Mouse (Mus musculus) CH12.LX (cell line): Measurements from ENCODE around the gene Brca1. TPM values are rescaled to one million over a fixed set of nuclear protein-coding genes. Genes with fewer than 3 reads are reported as not detected.

Experiments
- DNase-seq: peaks from one replicate; pipeline ENCODE4 v3.0.0-alpha.2; 2013; ENCODE audit errors: extremely low read depth
- H3K27ac ChIP-seq: 2 replicates; pipeline ENCODE4 v1.5.1; 2012; ENCODE audit warnings: low read depth, mild to moderate bottlenecking, control low read depth, moderate library complexity; ENCODE audit not compliant: insufficient read depth
- H3K27me3 ChIP-seq: replicated peaks from 2 replicates; pipeline ENCODE3; 2012; ENCODE audit warnings: inconsistent platforms
- H3K36me3 ChIP-seq, 2 experiments: replicated peaks in 1 of 2; 2 replicates each; pipeline versions ENCODE3 to v1.6.1; 2012; ENCODE audit warnings: inconsistent platforms in 1 of 2, low read length in 1 of 2, mild to moderate bottlenecking in 1 of 2, mixed read lengths in 1 of 2, moderate library complexity in 1 of 2; ENCODE audit not compliant: control insufficient read depth in 1 of 2, insufficient read depth in 1 of 2
- H3K4me1 ChIP-seq, 2 experiments: 2 replicates each; pipeline ENCODE4 v1.6.1; 2012; ENCODE audit warnings: inconsistent platforms in 1 of 2, moderate library complexity in 1 of 2; ENCODE audit not compliant: insufficient read depth in 2 of 2, control insufficient read depth in 1 of 2
- H3K4me2 ChIP-seq: 2 replicates; pipeline ENCODE4 v1.6.1; 2012; ENCODE audit warnings: low read depth, mild to moderate bottlenecking, control low read depth; ENCODE audit not compliant: poor library complexity, insufficient read depth, severe bottlenecking
- H3K4me3 ChIP-seq, 3 experiments: fragments of 150-350 bp in 1 of 3; sonication (generic) in 1 of 3; replicated peaks in 1 of 3; 2 replicates each; pipeline versions ENCODE3 to v1.5.1; 2011 to 2012; ENCODE audit warnings: low read depth in 2 of 3, low read length in 2 of 3, mild to moderate bottlenecking in 2 of 3, moderate library complexity in 2 of 3, control low read depth in 1 of 3, improper control_type of control experiment in 1 of 3, inconsistent platforms in 1 of 3, mixed read lengths in 1 of 3; ENCODE audit not compliant: poor library complexity in 1 of 3
- H3K79me2 ChIP-seq: replicated peaks from 2 replicates; pipeline ENCODE4 v1.6.1; 2012; ENCODE audit warnings: mild to moderate bottlenecking, moderate library complexity; ENCODE audit not compliant: control insufficient read depth, poor library complexity, insufficient read depth, severe bottlenecking; ENCODE audit errors: extremely low read depth
- H3K9ac ChIP-seq: 2 replicates; pipeline ENCODE4 v1.6.1; 2012; ENCODE audit warnings: low read depth, mild to moderate bottlenecking, control low read depth, moderate library complexity; ENCODE audit not compliant: insufficient read depth
- H3K9me3 ChIP-seq: replicated peaks from 2 replicates; pipeline ENCODE3; 2012; ENCODE audit warnings: low read length, inconsistent platforms, mixed read lengths
- BHLHE40 ChIP-seq: IDR thresholded peaks from 2 replicates; pipeline ENCODE4 v1.6.1; 2011; ENCODE audit warnings: mild to moderate bottlenecking, low read depth, low read length, improper control_type of control experiment
- CHD1 ChIP-seq: IDR thresholded peaks from 2 replicates; pipeline ENCODE4 v1.6.1; 2012; ENCODE audit warnings: low read depth, low read length, improper control_type of control experiment, inconsistent platforms
- CHD2 ChIP-seq: IDR thresholded peaks from 2 replicates; pipeline ENCODE4 v1.6.1; 2011; ENCODE audit warnings: low read length, improper control_type of control experiment
- CTCF ChIP-seq, 2 experiments: IDR thresholded peaks in 1 of 2; conservative IDR thresholded peaks in 1 of 2; 2 replicates each; pipeline ENCODE4 v1.5.1; 2011 to 2012; ENCODE audit warnings: low read depth in 2 of 2, low read length in 2 of 2, improper control_type of control experiment in 1 of 2, inconsistent platforms in 1 of 2, mild to moderate bottlenecking in 1 of 2, moderate library complexity in 1 of 2
- ELF1 ChIP-seq: IDR thresholded peaks from 2 replicates; pipeline ENCODE4 v1.6.1; 2014; ENCODE audit warnings: low read depth, mild to moderate bottlenecking, inconsistent platforms, low read length, improper control_type of control experiment
- EP300 ChIP-seq: IDR thresholded peaks from 2 replicates; pipeline ENCODE4 v1.6.1; 2011; ENCODE audit warnings: low read length, improper control_type of control experiment
- ETS1 ChIP-seq: conservative IDR thresholded peaks from 2 replicates; pipeline ENCODE4 v1.6.1; 2012; ENCODE audit warnings: low read depth, mild to moderate bottlenecking, inconsistent platforms, low read length, improper control_type of control experiment, moderate library complexity
- IRF4 ChIP-seq: IDR thresholded peaks from 2 replicates; pipeline ENCODE4 v1.6.1; 2014; ENCODE audit warnings: low read depth, mild to moderate bottlenecking, inconsistent platforms, low read length, improper control_type of control experiment
- KAT2A ChIP-seq: IDR thresholded peaks from 2 replicates; pipeline ENCODE4 v1.6.1; 2012; ENCODE audit warnings: low read length, improper control_type of control experiment, inconsistent platforms; ENCODE audit not compliant: insufficient replicate concordance
- MAFK ChIP-seq: IDR thresholded peaks from 2 replicates; pipeline ENCODE4 v1.6.1; 2011; ENCODE audit warnings: low read length, improper control_type of control experiment; ENCODE audit not compliant: insufficient replicate concordance
- MAX ChIP-seq: IDR thresholded peaks from 2 replicates; pipeline ENCODE4 v1.6.1; 2011; ENCODE audit warnings: low read length, improper control_type of control experiment
- MEF2A ChIP-seq: IDR thresholded peaks from 2 replicates; pipeline ENCODE4 v1.6.1; 2014; ENCODE audit warnings: low read depth, mild to moderate bottlenecking, inconsistent platforms, low read length, improper control_type of control experiment, borderline replicate concordance
- MXI1 ChIP-seq: IDR thresholded peaks from 2 replicates; pipeline ENCODE4 v1.6.1; 2011; ENCODE audit warnings: mild to moderate bottlenecking, low read depth, low read length, improper control_type of control experiment
- RAD21 ChIP-seq: IDR thresholded peaks from 2 replicates; pipeline ENCODE4 v1.6.1; 2011; ENCODE audit warnings: low read depth, mild to moderate bottlenecking, low read length, improper control_type of control experiment, moderate library complexity
- RCOR1 ChIP-seq: conservative IDR thresholded peaks from 2 replicates; pipeline ENCODE4 v1.6.1; 2012; ENCODE audit warnings: low read depth, mild to moderate bottlenecking, inconsistent platforms, low read length, improper control_type of control experiment
- SIN3A ChIP-seq: IDR thresholded peaks from 2 replicates; pipeline ENCODE4 v1.6.1; 2012; ENCODE audit warnings: low read length, improper control_type of control experiment, inconsistent platforms
- ZKSCAN1 ChIP-seq: IDR thresholded peaks from 2 replicates; pipeline ENCODE4 v1.6.1; 2012; ENCODE audit warnings: low read depth, inconsistent platforms, low read length, improper control_type of control experiment, borderline replicate concordance
- ZMIZ1 ChIP-seq: IDR thresholded peaks from 2 replicates; pipeline ENCODE4 v1.6.1; 2012; ENCODE audit warnings: low read depth, mild to moderate bottlenecking, inconsistent platforms, low read length, improper control_type of control experiment
- ZNF384 ChIP-seq: IDR thresholded peaks from 2 replicates; pipeline ENCODE4 v1.6.1; 2012; ENCODE audit warnings: low read depth, low read length, improper control_type of control experiment, inconsistent platforms
- dilution Hi-C: fragments of 300-500 bp; cut with MboI; formaldehyde crosslinking; loops from 2 replicates; pipeline ENCODE4 v1.14.3; 2020; ENCODE audit warnings: low sequenced_read_pairs; ENCODE audit not compliant: extremely low pct_unique_long_range_greater_than_20kb, extremely low pct_ligation_motif_present
- in situ Hi-C: fragments of 300-500 bp; cut with MboI; formaldehyde crosslinking; loops from 3 replicates; pipeline ENCODE4 v1.14.3; 2019; ENCODE audit warnings: low sequenced_read_pairs, low pct_ligation_motif_present, low pct_unique_long_range_greater_than_20kb, mixed read lengths
- polyA plus RNA-seq: library from polyadenylated mRNA; unstranded; fragments of >175 nt; gene quantifications from 2 replicates; pipeline ENCODE4 v1.2.1, GENCODE M21; 2012; ENCODE audit warnings: low read depth; ENCODE audit not compliant: insufficient read length
- total RNA-seq, 2 experiments: library from RNA; depleted of rRNA; stranded (reverse); fragments of 300-350 nt in 1 of 2; fragments of >200 nt in 1 of 2; gene quantifications; 2 replicates each; pipeline ENCODE4 v1.2.3; 2012 to 2014

Brca1 gene
- total and polyA plus RNA-seq, 3 experiments = 31.3 to 37.5 (median 33.0) TPM

DNA sequence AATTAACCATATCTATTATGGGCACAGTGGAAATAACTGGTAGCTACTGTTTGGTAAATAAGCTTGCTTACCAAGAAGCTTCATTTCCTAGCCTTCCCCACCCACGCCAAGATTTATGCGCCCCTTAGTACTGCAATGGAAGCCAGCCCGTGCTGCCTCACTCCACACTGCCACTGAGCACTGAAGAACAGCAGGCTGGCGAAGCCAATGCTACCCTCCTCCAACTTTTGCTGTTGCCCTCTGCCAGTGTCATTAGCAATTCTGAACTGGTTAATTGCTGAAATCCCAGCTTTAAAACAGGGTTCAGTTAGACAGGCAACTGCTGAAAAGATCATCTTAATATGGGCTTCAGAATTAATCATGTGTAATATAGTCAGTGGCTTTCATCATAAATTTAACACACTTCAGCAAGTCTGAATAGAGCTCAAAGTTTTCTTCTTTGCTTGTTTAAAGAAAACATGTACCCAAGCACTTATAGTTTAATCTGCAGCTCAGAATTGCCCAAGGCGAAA, 45.4 kb downstream of the Brca1 start:
- H3K9me3 ChIP-seq = no peaks in the 10 kb centered on the region
- no peak overlapping the region for H3K9ac ChIP-seq
- no peak for TF ChIP-seq CHD2
- no peak for TF ChIP-seq RAD21
- TF ChIP-seq ZNF384 = no peak
- TF ChIP-seq ELF1 = no peak
- TF ChIP-seq MAX = no peak
- TF ChIP-seq MEF2A = no peak
- no peak for TF ChIP-seq KAT2A
- no peak for TF ChIP-seq CTCF (conservative IDR thresholded peaks at IDR 0.05 in 1 of 2, IDR thresholded peaks at IDR 0.05 in 1 of 2; ENCODE audit: low read depth in 2 of 2, low read length in 2 of 2)
- no peak for TF ChIP-seq IRF4
- TF ChIP-seq, all 38 proteins: peak for 0
- no peak for DNase-seq
- in situ Hi-C loops = no loop called here
- Histone ChIP-seq H3K27ac (no peak overlapping the region), H3K36me3 (peaks cover 64 to 90% of the 10 kb centered on the region in 2 experiments), H3K4me1 (0 out of 4 replicates have a peak, but pooled peaks cover 0 to 2% of the 10 kb centered on the region in 2 experiments), H3K27me3 (no peaks in the 10 kb centered on the region), H3K4me2 (no peak overlapping the region), H3K79me2 (no peaks in the 10 kb centered on the region), H3K4me3 (no peak overlapping the region)
- dilution Hi-C loops = no loop called here

DNA sequence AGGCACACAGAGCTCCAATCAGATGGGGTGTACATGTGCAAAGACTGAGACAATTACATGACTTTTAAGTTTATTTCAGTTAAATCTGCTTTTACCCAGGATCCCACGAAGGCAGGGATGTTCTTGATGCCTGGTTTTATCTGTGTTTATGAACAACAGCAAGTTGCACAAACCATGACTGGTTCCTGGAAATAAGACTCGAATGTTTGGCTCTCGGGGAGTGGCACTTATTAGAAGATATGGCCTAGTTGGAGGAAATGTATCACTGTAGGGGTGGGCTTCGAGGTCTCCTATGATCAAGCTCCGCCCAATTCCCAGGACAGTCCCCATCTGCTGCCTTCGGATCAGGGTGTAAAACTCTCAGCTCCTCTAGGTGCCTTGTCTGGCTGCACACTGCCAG, 65.6 kb downstream of the Brca1 start:
- Histone ChIP-seq H3K79me2 (no peaks in the 10 kb centered on the region), H3K9ac (no peak overlapping the region), H3K4me2 (no peak overlapping the region), H3K27me3 (no peaks in the 10 kb centered on the region), H3K27ac (no peak overlapping the region), H3K36me3 (peaks cover 30 to 53% of the 10 kb centered on the region in 2 experiments), H3K9me3 (no peaks in the 10 kb centered on the region), H3K4me3 (no peak overlapping the region), H3K4me1 (peaks cover 0 to 6% of the 10 kb centered on the region in 2 experiments; a peak in 1 of 4 replicates)
- TF ChIP-seq IRF4 (no peak), CHD1 (no peak), EP300 (no peak), RCOR1 (no peak), MAX (no peak), MAFK (no peak), BHLHE40 (no peak), ETS1 (no peak), ZKSCAN1 (no peak), MXI1 (no peak), SIN3A (no peak), ZMIZ1 (no peak)
- dilution Hi-C loops = no loop called here
- in situ Hi-C loops = no loop called here
- DNase-seq = no peak
